Mouse (Mus musculus): ENCODE measurements around the gene Gja3.

Gene Gja3

GRCm38 (mm10) chr14:57057563-57058321 lies at the start of gene Gja3:
Gene Gja3, minus strand, starts transcription at chr14:57058100.
- DNase-seq (ENCODE audit: low spot score in 2 of 2): peak in 1 of 2 experiments; percentile 15

DNA sequence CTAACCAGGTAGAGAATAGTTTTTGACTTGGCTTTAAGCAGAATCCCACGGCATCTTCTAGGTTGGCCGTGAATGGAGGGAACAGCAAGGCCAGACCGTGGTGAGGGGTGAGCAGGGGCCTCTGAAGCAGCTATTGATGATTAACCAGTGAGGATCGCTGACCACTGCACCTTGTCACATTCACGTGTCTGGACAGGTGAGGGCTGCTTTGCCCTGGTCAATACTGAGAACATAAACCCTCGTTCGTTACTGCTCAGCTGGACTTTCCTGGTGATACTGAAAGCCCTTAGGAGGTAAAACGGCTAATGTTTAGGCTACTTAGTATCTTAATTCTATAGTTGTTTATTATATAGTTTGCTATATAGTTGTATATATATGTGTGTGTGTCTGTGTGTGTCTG lies 49.2 kb upstream of the Gja3 start:
- no peak for DNase-seq (ENCODE audit: low spot score in 2 of 2)

DNA sequence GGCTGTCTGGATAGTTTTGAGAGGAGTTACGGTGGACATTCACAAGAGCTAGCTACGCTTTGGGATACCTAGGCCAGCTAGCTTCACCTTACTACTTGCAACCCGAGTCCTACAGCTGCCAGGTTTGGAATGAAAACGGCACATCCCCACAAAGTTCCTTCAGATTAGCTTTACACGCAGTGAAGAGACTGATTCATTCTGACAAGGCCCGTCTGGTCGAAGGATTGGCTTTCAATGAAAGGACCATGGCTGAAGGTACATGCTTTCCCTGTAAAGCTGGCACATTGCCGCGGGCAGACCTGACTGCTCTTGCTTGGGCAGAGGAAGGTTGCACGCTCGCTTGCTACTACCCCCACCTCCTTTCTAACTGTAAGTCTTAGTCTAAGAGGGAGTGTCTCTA lies 47.8 kb upstream of the Gja3 start:
- no peak for DNase-seq (ENCODE audit: low spot score in 2 of 2)

GRCm38 (mm10) chr14:57105111-57105510 lies 47.2 kb upstream of the Gja3 start:
- DNase-seq (ENCODE audit: low spot score in 2 of 2): no peak

DNA sequence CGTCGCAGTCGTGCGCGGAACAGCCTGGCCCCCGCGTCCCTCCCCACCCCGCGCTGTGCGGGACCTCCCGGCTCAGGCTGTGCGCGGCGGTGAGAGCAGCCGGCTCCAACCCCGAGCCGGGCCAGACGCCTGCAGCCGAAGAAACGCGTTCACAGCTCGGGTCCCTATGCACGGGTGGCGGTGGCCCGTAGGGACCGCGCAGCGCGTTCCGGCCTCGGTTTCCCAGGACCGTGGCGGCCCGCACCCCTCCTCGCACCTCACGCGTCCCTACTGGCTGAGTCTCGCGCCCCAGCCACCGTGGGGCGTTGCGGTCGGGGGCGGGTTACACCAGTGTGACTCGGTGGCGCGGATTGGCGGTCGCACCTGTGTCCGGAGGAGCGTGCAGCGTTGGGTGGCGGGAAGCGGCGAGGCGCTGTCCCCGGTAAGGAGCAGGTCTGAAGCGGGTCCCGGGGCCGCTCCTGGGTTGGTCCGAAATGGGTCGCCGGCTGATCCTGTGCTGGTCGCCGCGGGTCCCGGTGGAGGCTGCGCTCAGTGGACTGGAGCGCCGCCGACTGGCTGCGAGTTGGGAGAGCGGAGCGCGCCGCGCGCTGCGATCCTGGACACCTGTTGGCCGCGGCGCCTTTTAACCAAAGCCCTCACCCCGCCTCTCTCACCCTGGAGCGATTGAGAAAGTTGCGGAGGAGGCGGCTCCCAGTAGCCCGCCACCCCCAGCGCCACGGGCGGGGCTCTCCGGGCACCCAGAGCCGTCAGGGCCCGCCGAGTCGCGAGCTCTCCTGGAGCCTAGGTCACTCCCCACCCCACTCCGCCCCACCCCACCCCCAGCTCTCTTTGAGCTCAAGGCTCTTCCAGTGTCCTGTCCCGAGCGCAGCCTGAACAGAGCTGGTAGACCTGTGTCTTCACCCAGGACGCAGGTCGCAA lies 46.5 kb upstream of the Gja3 start, which contains the start of gene Gjb2:
Gene Gjb2 (minus strand): TSS at position 597 of the 918 bp plus-strand sequence.
- peak in 1 of 2 experiments; percentile 21 for DNase-seq (ENCODE audit: low spot score in 2 of 2)

DNA sequence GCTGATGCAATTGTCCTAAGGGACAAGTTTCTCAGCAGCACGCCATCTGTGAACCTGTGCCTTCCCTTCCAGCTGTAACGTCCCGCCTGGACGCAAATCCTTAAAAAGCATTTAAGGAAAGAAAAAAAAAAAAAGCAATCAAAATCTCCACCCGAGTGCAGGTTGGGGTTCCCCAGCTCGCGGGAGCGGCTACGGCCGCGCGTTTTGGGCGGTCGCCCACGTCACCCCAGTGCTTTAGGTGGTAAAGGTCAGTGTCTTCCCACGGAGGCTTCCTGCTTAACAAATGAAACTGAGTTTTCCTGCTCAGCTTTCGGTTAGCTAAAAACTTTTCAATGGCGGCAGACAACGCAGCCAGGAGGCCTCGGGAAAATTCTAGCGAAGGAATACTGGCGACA lies 45.8 kb upstream of the Gja3 start:
- DNase-seq (ENCODE audit: low spot score in 2 of 2): no peak

DNA sequence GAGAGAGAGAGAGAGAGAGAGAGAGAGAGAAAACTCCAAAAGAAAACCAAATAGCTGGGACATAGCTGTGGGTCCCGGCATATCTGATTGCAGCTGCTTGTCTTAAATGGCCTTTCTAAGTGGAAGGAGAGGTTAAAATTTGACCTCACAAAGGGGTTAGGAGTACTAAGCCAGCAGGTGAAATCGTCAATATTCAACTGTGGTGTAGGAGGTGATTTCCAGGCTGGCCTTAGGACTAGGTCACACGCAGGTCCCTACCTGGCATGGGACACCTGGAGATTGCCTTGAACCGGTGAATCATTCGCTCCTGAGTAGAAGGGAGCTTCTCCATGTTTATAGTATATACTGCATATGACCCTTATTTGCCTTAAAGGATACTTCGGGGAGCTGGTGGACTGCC lies 45.2 kb upstream of the Gja3 start:
- DNase-seq (ENCODE audit: low spot score in 2 of 2): no peak

GRCm38 (mm10) chr14:57101623-57102022 lies 43.7 kb upstream of the Gja3 start:
- DNase-seq (ENCODE audit: low spot score in 2 of 2): no peak

GRCm38 (mm10) chr14:57095855-57096254 lies 38.0 kb upstream of the Gja3 start:
- no peak for DNase-seq (ENCODE audit: low spot score in 2 of 2)

- no peak for DNase-seq (ENCODE audit: low spot score in 2 of 2)
These were observed 35.1 kb upstream of the Gja3 start for GRCm38 (mm10) chr14:57093029-57093428.

- no peak for DNase-seq (ENCODE audit: low spot score in 2 of 2)
These were observed 32.1 kb upstream of the Gja3 start for GRCm38 (mm10) chr14:57090001-57090400.

- no peak for DNase-seq (ENCODE audit: low spot score in 2 of 2)
These were observed 31.2 kb upstream of the Gja3 start for GRCm38 (mm10) chr14:57089107-57089506.

- DNase-seq (ENCODE audit: low spot score in 2 of 2): no peak
These were observed 26.3 kb upstream of the Gja3 start for GRCm38 (mm10) chr14:57084180-57084668.

GRCm38 (mm10) chr14:57082863-57083262 lies 25.0 kb upstream of the Gja3 start:
- no peak for DNase-seq (ENCODE audit: low spot score in 2 of 2)

DNA sequence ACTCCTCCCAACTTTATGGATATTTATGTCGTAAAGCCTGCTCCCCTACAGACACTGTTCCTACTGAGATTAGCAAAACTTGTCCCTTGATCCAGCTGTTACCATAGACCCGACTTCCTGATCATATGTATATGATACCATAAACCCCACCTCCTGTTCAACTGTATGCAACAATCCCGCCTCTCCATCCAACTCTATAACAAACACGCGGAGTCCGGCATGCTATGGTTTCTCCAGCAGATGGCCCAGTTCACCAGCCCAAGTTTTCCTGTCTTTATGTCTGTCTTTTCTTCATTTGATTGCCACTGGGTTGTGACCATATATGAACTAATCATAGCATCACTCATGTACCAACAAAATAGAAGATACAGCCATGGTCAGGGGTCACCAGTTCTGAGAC lies 17.6 kb upstream of the Gja3 start:
- no peak for DNase-seq (ENCODE audit: low spot score in 2 of 2)

DNA sequence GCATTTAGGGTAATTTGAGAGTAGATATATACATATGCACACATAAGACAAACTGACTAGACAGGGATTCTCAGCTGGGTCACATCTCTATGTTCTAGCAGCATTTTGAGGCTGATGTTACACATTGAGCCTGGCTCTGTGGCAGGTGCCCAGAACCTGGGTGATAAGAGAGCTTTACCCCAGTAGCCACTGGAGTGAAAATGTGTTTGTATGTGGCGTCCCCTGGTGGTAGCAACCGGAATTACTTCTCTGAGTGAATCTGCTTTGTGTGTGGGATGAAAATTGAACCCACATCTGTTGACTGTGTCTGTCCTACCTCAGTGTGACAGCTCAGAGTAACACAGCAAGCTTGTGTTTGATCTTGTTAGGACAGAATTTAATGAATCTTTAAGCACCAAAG lies 12.0 kb upstream of the Gja3 start:
- DNase-seq (ENCODE audit: low spot score in 2 of 2): peak in 1 of 2 experiments; percentile 13

- DNase-seq (ENCODE audit: low spot score in 2 of 2): no peak
These were observed 8.2 kb upstream of the Gja3 start for GRCm38 (mm10) chr14:57066053-57066452.

DNA sequence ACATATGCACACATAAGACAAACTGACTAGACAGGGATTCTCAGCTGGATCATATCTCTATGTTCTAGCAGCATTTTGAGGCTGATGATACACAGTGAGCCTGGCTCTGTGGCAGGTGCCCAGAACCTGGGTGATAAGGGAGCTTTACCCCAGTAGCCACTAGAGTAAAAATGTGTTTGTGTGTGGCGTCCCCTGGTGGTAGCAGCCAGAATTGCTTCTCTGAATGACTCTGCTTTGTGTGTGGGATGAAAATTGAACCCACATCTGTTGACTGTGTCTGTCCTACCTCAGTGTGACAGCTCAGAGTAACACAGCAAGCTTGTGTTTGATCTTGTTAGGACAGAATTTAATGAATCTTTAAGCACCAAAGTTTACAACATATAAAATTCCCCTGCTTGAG lies 2.2 kb upstream of the Gja3 start:
- peak; percentile 35 to 71 for DNase-seq (ENCODE audit: low spot score in 2 of 2)

- DNase-seq (ENCODE audit: low spot score in 2 of 2): no peak
These were observed 717 bp downstream of the Gja3 start for GRCm38 (mm10) chr14:57057204-57057562.

- DNase-seq (ENCODE audit: low spot score in 2 of 2): no peak
These were observed 5.2 kb downstream of the Gja3 start for GRCm38 (mm10) chr14:57052713-57053112.

DNA sequence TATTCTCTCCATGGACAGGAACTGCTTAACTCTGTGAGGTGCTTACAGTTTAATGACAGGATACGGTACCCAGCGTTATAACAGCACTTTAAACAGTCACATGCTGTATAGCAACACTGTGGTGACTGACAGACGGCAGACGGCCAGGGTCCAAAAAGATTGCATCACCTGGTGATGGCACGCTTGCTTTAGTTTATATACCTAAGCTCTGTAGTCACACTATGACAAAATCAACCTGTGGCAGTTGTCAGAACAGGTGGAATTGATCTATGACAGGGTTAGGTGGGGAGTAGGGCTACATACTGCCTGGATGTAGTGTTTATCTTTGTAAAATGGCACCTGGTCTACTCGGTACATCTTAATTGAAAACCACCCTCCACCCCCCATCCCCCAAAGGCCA lies 14.0 kb downstream of the Gja3 start:
- no peak for DNase-seq (ENCODE audit: low spot score in 2 of 2)

DNA sequence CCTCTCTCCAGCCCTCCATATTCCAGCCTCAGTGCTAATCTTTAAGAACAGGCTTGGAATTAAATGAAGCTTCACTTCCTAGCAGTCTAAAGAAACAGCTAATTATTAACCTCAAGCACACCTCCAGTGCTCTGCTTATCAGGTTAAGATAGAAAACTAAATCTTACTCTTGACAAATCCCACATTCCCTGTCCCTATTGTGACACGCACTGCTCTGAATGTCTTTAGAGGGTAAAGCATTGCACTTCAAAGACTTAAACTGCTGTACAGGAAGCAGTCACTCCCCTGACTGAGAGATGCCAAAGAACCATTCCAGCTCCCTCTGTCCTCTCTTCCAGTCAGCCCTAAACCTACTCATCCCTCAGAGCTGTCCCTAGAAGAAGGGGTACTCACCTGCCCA lies 16.5 kb downstream of the Gja3 start:
- DNase-seq (ENCODE audit: low spot score in 2 of 2): no peak
